Mouse (Mus musculus) stomach, embryonic 16.5 days (tissue): ENCODE results near the gene Ccdc183. TPM values are rescaled to one million over a fixed set of nuclear protein-coding genes. Genes with fewer than 3 reads are reported as not detected.

Experiments
- ATAC-seq: fragments of 200-750 bp; cut with Nextera tagmentation; 2 replicates; pipeline ENCODE4 v1.8.0; 2017; ENCODE audit warnings: moderate number of reproducible peaks, moderate TSS enrichment; ENCODE audit not compliant: insufficient read depth, low FRiP score
- H3K27ac ChIP-seq: fragments of 300-500 bp; sonication (generic); 2 replicates; pipeline ENCODE4 v1.5.1; 2014; ENCODE audit warnings: low read length
- H3K27me3 ChIP-seq: fragments of 300-500 bp; sonication (generic); 2 replicates; pipeline ENCODE4 v1.6.1; 2014; ENCODE audit warnings: low read length, control low read depth, mixed read lengths; ENCODE audit not compliant: control insufficient read depth, insufficient read depth
- H3K36me3 ChIP-seq: fragments of 300-500 bp; sonication (generic); 2 replicates; pipeline ENCODE4 v1.6.1; 2014; ENCODE audit warnings: low read length; ENCODE audit not compliant: control insufficient read depth, insufficient read depth
- H3K4me1 ChIP-seq: fragments of 300-500 bp; sonication (generic); 2 replicates; pipeline ENCODE4 v1.6.1; 2014; ENCODE audit warnings: low read length, control low read depth, mixed read lengths; ENCODE audit not compliant: control insufficient read depth, insufficient read depth
- H3K4me2 ChIP-seq: fragments of 300-500 bp; sonication (generic); 2 replicates; pipeline ENCODE4 v1.6.1; 2014; ENCODE audit warnings: low read depth, low read length, mixed read lengths
- H3K4me3 ChIP-seq: fragments of 300-500 bp; sonication (generic); replicated peaks from 2 replicates; pipeline ENCODE4 v1.5.1; 2014; ENCODE audit warnings: mild to moderate bottlenecking, low read length
- H3K9ac ChIP-seq: fragments of 300-500 bp; sonication (generic); 2 replicates; pipeline ENCODE4 v1.6.1; 2014; ENCODE audit warnings: low read length
- H3K9me3 ChIP-seq: fragments of 300-500 bp; sonication (generic); replicated peaks from 2 replicates; pipeline ENCODE4 v1.6.1; 2016; ENCODE audit warnings: low read length, control low read depth; ENCODE audit not compliant: control insufficient read depth
- WGBS: fragments of 180-500 bp; shearing (Covaris S2); extraction: QIAGEN DNeasy Blood & Tissue Kit; methylation state at CpG from one replicate; pipeline ENCODE4 v1.1.7; 2014; 5-methylcytosine and 5-hydroxymethylcytosine counted together
- polyA plus RNA-seq: library from polyadenylated mRNA; unstranded; fragments of >200 nt; fragmentation: Nextera tagmentation; extraction: Ambion mirVana; gene quantifications from 2 replicates; pipeline ENCODE4 v1.2.1, GENCODE M21; 2015

The Ccdc183 gene
- polyA plus RNA-seq, 1 experiment from 2014 or later = 0.09 TPM

DNA sequence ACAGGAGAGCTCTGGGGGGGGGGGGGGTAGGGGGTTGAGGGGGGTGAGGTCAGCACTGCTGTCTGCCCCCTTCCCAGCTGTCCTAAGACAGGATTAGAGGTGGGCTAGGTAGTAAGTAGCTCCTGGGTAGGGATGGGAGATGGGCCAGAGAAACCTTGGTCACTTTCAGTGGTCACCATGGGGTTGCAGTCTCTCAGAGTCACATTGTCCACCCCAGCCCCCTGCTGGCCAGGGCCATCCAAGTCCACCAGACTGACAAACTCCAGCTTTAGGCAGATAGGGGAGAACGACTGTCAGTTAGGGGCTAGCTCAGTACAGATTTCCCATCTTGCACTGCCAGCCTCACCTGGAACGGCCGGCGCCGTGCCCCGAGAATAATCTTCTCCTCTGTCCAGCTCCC is 50.9 kb downstream of the Ccdc183 start:
- Histone ChIP-seq H3K36me3 (peaks cover 24% of the 10 kb centered on the region), H3K27ac (no peak overlapping the region), H3K4me3 (no peak overlapping the region), H3K4me2 (no peak overlapping the region), H3K9ac (no peak overlapping the region), H3K27me3 (no peaks in the 10 kb centered on the region), H3K4me1 (no peaks in the 10 kb centered on the region), H3K9me3 (no peaks in the 10 kb centered on the region)
- no peak for ATAC-seq
- 87% methylated on average over 6 of the region's 6 CpGs for WGBS

DNA sequence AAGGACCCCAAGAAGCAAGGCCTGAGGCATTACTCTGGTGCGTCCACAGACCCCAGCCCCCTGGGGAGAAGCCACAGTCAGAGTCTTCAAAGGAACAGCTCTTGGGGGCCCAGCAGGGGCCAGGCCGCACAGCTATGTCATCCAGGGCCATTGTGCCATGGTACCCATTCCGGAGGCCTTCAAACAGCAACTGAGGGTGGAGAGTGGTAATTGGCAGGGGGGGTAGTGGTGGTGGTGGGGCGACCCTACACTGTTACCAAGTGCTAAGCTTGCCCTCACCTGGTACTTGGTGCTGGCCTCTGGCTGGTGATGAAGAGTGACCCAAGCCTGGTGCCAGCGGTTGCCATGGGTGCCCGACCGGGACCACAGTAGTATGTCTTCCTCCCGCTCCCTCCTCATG is 51.7 kb downstream of the Ccdc183 start:
- Histone ChIP-seq H3K4me3 (no peak overlapping the region), H3K4me1 (no peaks in the 10 kb centered on the region), H3K36me3 (peaks cover 25% of the 10 kb centered on the region), H3K27ac (no peak overlapping the region), H3K4me2 (no peak overlapping the region), H3K9me3 (no peaks in the 10 kb centered on the region), H3K9ac (no peak overlapping the region), H3K27me3 (no peaks in the 10 kb centered on the region)
- no peak for ATAC-seq
- 87% methylated on average over 8 of the region's 8 CpGs for WGBS

- H3K4me2 ChIP-seq = no peak overlapping the region
- peaks cover 22% of the 10 kb centered on the region for H3K36me3 ChIP-seq
- no peak overlapping the region for H3K4me3 ChIP-seq
- H3K27me3 ChIP-seq = no peaks in the 10 kb centered on the region
- peaks cover 15% of the 10 kb centered on the region for H3K4me1 ChIP-seq
- H3K9ac ChIP-seq = no peak overlapping the region
- 78% methylated on average over 9 of the region's 9 CpGs for WGBS
- no peak overlapping the region for H3K27ac ChIP-seq
- no peak for ATAC-seq
- no peaks in the 10 kb centered on the region for H3K9me3 ChIP-seq
Measured at GRCm38 (mm10) chr2:25561946-25562345, 55.5 kb downstream of the Ccdc183 start.

- Histone ChIP-seq H3K4me3 (no peak overlapping the region), H3K4me1 (peaks cover 18% of the 10 kb centered on the region), H3K27ac (no peak overlapping the region), H3K9ac (no peak overlapping the region), H3K27me3 (no peaks in the 10 kb centered on the region), H3K9me3 (no peaks in the 10 kb centered on the region), H3K4me2 (no peak overlapping the region), H3K36me3 (peaks cover 22% of the 10 kb centered on the region)
- WGBS = 88% methylated on average over 8 of the region's 8 CpGs
- ATAC-seq = no peak
Measured at GRCm38 (mm10) chr2:25560551-25560950, 56.9 kb downstream of the Ccdc183 start.

DNA sequence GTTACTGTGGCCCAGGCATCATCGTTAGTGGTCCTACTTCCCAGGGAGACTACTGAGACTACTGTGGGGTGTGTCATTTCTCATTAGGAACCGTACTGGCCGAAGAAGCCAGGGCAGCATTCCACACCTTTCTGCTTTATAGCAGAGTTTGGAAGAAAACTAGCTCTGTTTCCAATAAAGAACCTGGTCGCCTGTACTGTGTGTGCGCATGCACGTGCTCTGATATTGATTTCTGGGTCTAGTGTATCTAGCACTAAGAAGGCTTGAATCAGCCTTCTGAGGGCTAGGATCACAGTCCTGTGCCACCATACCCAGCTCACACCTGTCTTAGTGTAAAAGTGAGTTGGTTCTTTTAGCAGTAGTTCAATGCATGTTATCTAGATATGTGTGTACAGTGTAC is 58.7 kb downstream of the Ccdc183 start:
- Histone ChIP-seq H3K9me3 (no peaks in the 10 kb centered on the region), H3K36me3 (peaks cover 22% of the 10 kb centered on the region), H3K9ac (peak overlapping the region; percentile 95), H3K4me2 (peak overlapping the region; percentile 95), H3K4me1 (peaks cover 18% of the 10 kb centered on the region), H3K27ac (no peak overlapping the region), H3K4me3 (peak overlapping the region; percentile 87), H3K27me3 (no peaks in the 10 kb centered on the region)
- ATAC-seq = no peak
- WGBS = 59% methylated on average over 6 of the region's 6 CpGs

Other genes starting within 250 kb of the Ccdc183 start
- 30.7 and 35.9 TPM in 2 replicates for gene Sapcd2, start 245.4 kb downstream of the Ccdc183 start, polyA plus RNA-seq
- gene Entpd2, start 221.8 kb downstream of the Ccdc183 start, polyA plus RNA-seq = 16.6 and 19.4 TPM in 2 replicates
- gene Npdc1, start 218.3 kb downstream of the Ccdc183 start, polyA plus RNA-seq = 54.9 and 66.1 TPM in 2 replicates
- gene Fut7, start 194.4 kb downstream of the Ccdc183 start, polyA plus RNA-seq = 0.19 TPM in 1 of 2 replicates, not detected in the other
- gene Abca2, start 189.0 kb downstream of the Ccdc183 start, polyA plus RNA-seq = 4.0 and 4.6 TPM in 2 replicates
- 60.5 and 113 TPM in 2 replicates for gene Clic3, start 160.8 kb downstream of the Ccdc183 start, polyA plus RNA-seq
- 44.1 and 49.4 TPM in 2 replicates for gene Paxx, start 156.6 kb downstream of the Ccdc183 start, polyA plus RNA-seq
- 6.1 and 6.7 TPM in 2 replicates for gene Ptgds, start 147.6 kb downstream of the Ccdc183 start, polyA plus RNA-seq
- not detected in 2 replicates for gene Lcn12, start 123.8 kb downstream of the Ccdc183 start, polyA plus RNA-seq
- gene Fbxw5, start 116.9 kb downstream of the Ccdc183 start, polyA plus RNA-seq = 76.5 and 86.0 TPM in 2 replicates
- 8.9 and 9.5 TPM in 2 replicates for gene C8g, start 116.0 kb downstream of the Ccdc183 start, polyA plus RNA-seq
- gene Traf2, start 70.7 kb downstream of the Ccdc183 start, polyA plus RNA-seq = 31.5 and 32.1 TPM in 2 replicates
- gene Edf1, start 59.8 kb downstream of the Ccdc183 start, polyA plus RNA-seq = 377 and 401 TPM in 2 replicates
- gene Mamdc4, start 42.8 kb downstream of the Ccdc183 start, polyA plus RNA-seq = 74.0 and 87.4 TPM in 2 replicates
- gene Phpt1, start 42.5 kb downstream of the Ccdc183 start, polyA plus RNA-seq = 120 and 123 TPM in 2 replicates
- 0.26 and 0.94 TPM in 2 replicates for gene Ajm1, start 35.9 kb downstream of the Ccdc183 start, polyA plus RNA-seq
- gene Rabl6, start 9.2 kb downstream of the Ccdc183 start, polyA plus RNA-seq = 56.4 and 60.3 TPM in 2 replicates
- gene Tmem141, start 4.3 kb upstream of the Ccdc183 start, polyA plus RNA-seq = 27.8 and 33.9 TPM in 2 replicates
- 4.9 and 5.3 TPM in 2 replicates for gene Fcna, start 10.4 kb upstream of the Ccdc183 start, polyA plus RNA-seq
- 0.37 TPM in 1 of 2 replicates, not detected in the other for gene Lcn8, start 35.4 kb upstream of the Ccdc183 start, polyA plus RNA-seq
- not detected in 2 replicates for gene Lcn5, start 40.3 kb upstream of the Ccdc183 start, polyA plus RNA-seq
- not detected in 2 replicates for gene Lcn6, start 59.1 kb upstream of the Ccdc183 start, polyA plus RNA-seq
- not detected in 2 replicates for gene Lcn10, start 65.0 kb upstream of the Ccdc183 start, polyA plus RNA-seq
- not detected in 2 replicates for gene Obp2a, start 82.4 kb upstream of the Ccdc183 start, polyA plus RNA-seq
- 62.0 and 73.4 TPM in 2 replicates for gene Bmyc, start 89.1 kb upstream of the Ccdc183 start, polyA plus RNA-seq
- gene Obp2b, start 119.3 kb upstream of the Ccdc183 start, polyA plus RNA-seq = not detected in 2 replicates
- gene Lcn3, start 147.9 kb upstream of the Ccdc183 start, polyA plus RNA-seq = not detected in 2 replicates
- not detected in 2 replicates for gene Lcn11, start 159.3 kb upstream of the Ccdc183 start, polyA plus RNA-seq
- gene Gm13539, start 164.6 kb upstream of the Ccdc183 start, polyA plus RNA-seq = not detected in 2 replicates
- gene Glt6d1, start 198.2 kb upstream of the Ccdc183 start, polyA plus RNA-seq = not detected in 2 replicates
- not detected in 2 replicates for gene Lcn9, start 205.5 kb upstream of the Ccdc183 start, polyA plus RNA-seq
- 0.13 TPM in 1 of 2 replicates, not detected in the other for gene Sohlh1, start 229.6 kb upstream of the Ccdc183 start, polyA plus RNA-seq
- 0.65 and 0.90 TPM in 2 replicates for gene Kcnt1, start 246.1 kb upstream of the Ccdc183 start, polyA plus RNA-seq